Mouse (Mus musculus) left cerebral cortex, adult 8-10 months (tissue): ENCODE results near the gene Rilpl1. TPM values are rescaled to one million over a fixed set of nuclear protein-coding genes. Genes with fewer than 3 reads are reported as not detected.

ENCODE experiments used
- DNase-seq, 2 experiments: peaks; one replicate each; pipeline ENCODE4 v3.0.0; 2022; ENCODE audit warnings: low spot score in 2 of 2
- total RNA-seq, 4 experiments: library from RNA; stranded (reverse); gene quantifications; 2 replicates each; pipeline ENCODE4 v1.2.4; 2022

The Rilpl1 gene
- total RNA-seq, 4 experiments from 2014 or later: 51.6 to 69.0 (median 61.8) TPM

DNA sequence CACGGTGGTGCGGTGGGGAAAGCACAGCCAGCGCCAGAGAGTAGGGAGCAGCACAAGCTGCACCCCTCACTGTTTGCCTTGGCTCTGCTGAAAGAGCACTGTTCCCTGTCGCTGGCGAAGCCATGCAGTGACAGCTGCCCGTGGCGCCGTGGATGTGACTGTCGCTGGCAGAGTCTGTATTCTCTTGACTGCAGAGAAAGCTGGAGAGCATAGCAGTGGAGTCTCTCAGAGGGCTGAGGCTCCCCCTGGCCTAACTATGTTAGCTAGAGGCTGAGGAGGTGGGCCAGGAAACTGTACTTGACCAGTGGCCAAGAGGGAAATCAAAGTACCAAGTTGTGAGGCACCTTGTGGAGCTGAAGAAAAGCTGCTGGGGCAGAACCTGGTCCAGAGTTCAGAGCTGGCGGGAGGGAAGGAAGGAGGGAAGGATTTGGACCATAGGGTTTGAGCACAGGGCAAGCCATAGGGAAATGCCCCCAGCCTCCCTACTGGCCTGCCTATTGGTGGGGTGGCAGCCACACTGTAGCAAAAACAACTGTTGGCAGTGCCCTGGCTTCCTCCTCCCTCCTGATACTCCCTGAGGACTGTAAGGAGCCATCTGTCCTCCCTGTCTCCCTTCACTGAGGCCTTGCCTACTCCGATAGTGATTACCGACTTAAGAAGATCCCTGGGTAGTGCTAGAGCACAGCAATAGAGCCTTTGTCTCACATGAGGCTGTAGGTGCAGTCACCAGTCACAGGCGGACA lies 77.7 kb downstream of the Rilpl1 start:
- DNase-seq: no peak

DNA sequence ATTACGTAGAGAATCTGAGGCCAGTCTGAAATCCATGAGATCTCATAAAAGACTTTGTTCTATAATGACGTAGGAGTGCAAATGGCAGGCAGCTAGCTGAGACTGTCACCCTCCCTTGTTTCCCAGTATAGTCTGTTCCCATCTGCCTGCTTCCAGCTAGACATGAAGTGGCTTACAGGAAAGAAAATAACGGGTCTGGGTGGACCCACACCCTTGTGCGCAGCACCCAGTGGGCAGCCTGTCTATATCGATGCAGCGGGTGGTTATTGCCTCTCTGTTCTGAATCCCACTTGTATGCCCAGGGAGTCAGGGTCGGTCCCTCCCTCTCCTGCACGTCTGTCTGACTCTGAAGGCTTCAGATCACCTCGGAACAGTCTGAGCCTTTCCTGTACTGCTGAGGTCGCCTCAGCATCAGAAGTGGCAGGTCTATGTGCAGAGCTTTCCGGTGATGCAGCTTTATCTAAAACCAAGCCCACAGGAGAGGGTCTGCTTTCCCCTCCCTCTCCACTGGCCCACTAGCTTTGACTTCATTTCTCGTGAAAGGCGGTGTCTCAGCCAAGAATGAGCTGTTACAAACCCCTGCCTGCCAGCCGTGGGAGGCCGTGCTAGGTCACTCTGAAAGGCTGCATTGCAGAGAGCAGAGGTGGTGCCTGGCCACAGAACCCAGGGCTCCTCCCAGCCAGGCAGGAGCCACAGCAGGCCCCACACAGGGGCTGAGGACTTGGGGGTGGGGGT lies 78.5 kb downstream of the Rilpl1 start:
- no peak for DNase-seq

DNA sequence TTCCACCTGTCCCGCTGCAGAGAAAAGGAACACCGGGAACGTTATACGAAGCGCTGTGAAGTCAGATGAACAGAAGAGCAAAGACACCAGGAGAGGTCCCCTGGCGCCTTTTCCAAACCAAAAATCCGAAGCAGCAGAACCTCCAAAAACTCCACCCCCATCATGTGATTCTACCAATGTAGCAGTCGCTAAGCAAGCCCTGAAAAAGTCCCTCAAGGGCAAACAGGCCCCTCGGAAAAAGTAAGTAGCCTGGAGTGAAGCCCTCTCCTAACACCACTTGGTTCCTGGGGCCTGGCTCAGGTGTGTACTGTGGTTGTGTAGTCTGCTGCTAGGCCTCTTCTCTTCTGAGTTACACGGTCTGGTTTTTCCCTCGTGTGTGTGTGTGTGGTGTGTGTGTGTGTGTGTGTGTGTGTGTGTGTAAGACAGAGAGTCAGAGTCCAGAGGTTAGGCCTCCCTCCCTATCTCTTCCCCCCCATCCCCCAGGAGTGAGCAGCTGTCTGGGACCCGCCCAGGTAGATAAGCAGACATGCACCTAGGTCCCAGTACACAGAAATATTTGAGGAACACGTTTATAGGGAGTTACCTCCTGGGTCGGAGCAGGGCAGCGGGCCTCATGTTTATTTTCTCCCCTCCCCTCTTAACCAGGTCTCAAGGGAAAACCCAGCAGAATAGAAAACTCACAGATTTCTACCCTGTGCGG lies 80.4 kb downstream of the Rilpl1 start:
- no peak for DNase-seq

DNA sequence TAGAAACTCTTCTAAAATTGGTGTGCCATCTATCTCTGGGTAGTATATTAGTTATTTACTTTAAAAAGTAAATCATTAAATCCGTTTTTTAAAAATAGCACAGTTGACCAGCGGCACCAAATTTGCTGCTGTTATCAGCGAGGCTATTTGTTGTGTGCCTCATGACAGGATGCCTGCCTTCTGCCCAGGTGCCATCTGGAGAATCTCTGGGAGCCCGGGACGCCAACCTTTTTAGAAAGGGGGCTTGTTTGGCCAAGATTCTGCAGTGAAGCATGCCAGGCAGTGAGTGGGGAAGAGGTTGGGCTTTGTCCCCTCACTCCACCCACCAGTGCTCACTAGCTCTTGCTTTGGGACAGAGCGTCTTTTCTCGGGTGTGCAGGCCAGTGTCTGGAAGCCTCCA lies 81.1 kb downstream of the Rilpl1 start:
- no peak for DNase-seq

DNA sequence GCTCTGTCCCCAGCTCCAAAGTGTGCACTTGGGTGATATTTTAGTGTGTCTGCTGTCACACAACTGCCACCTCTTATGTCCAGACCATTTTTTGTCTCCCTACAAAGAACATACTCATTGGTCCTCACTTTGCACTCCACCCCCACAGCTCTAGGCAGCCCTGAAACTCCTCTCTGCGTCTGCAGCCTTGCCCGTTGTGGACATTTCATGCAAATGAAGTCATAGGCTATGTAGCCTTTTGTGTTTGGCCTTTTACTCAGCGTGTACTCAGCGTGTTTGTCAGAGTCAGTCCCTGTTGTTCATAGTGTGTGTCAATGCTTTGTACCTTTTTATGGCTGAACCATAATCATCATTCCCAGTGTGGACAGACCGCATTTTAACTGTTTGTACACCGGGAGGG lies 81.7 kb downstream of the Rilpl1 start:
- DNase-seq: no peak

DNA sequence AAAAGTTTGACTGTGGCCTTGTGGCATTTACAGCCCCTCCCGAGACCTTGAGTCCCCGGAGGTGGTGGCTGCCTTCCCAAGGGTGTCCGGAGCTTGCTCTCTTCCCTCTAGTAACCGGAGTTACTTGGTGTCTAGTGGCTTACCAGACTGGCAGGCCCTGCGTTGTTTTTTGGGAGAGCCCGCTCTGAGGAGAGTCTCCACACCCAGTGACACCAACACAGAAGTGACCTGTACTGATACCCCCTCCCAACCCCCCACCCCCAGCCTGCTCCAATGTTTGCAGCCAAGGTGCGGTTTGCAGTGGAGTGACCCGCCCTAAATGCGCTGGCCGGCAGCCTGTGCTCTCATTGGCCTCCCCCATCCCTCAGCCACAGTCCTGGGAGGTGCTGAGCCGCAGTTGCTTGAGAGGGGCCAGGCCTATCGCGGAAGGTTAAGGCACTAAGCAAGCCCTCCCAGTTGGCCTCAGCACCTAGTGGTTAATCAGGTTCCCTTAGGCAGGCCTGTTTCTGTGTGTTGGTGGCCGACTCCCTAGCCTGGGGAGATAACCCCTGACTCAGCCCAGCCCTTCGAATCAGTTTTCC lies 84.8 kb downstream of the Rilpl1 start:
- DNase-seq: no peak

DNA sequence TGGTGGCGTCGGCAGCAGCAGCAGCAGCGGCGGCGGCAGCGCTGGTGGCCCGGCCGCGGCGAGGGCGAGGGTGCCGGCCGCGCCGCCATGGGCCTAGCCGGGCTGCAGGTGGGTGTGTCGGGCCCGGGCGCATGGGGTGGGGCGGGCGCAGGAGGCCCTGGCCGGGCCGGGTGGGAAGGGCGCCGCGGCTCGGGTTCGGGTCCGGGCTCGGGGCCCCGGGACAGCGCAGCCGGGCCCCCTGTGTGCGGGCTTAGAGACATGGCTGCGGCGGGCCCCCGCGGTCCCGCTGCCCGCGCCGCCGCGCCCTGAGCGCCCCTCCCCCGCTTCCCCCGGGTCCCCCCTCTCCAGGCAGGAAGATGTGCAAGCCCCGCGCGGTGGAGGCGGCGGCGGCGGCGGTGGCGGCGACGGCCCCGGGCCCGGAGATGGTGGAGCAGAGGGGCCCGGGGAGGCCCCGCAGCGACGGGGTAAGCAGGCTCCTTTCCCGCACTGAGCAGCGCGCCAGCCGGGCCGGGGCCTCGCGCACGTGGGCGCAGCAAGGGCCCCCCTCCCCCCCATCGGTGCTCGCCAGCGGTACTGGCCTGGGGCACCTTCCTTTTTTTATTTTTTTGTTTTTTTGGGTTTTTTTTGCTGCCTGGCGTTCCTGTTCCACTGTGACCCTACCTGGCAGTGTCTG lies 85.4 kb downstream of the Rilpl1 start:
- no peak for DNase-seq

DNA sequence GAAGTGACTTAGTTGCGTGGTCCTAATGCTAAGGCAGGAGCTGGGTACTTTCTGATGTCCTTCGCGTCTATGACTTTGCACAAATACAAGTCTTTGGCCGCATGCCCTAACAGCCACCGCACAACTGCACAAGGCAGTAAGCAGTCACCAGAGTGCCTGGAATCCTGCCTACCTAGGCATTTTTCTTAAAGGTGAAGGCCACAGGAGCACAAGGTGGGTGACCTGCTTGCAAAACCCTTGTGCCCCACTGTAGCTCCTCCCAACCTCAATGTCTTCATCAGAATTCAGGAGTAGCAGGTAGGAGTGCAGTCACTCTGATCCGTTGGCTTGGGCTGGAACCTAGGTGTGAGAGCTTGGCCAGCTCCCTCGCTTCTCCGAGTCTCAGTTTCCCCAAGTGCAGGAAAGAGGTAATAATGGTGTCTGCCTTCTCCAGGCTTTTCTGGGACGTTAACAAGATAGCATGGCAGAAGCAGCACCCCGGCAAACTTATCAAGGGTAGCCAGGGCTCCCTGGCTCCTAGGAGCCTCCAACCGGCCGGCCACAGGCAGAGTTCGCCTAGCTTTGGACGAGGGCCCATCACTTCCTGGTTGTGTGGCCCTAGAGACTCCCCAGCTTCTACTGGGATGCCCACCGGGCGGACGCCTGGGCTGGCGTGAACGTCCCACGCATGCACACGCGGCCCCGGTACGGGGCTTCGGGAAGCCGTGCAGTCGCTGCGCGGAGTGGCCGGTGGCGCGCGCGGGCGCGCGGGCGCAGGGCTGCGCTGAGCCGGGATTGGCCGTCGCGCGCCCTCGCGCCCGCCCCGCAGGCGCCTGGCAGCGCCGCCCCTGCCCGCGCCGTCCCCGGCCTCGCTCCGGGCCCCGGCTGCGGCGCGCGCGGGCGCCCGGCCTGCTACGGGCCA lies 86.3 kb downstream of the Rilpl1 start:
- no peak for DNase-seq

DNA sequence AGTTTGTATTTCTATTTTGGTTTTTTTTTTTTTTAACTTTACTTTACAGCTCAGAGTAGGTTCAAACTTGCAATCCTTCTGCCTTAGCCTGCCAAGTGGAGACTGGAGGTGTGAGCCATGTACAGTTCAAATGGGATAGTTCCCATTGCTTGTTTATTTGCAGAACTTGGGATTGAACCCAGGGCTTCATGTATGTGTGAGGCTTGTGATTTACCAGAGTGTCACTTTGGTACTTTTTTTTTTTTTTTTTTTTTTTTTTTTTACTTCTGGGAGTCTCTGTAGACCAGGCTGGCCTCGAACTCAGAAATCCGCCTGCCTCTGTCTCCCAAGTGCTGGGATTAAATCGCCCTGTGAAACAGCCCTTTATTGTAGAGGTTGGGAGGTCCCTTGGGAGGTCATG lies 87.0 kb downstream of the Rilpl1 start:
- DNase-seq: no peak

Other genes starting within 250 kb of the Rilpl1 start
- 10 to 100 TPM; 23.8 to 29.4 (median 27.1) TPM for gene Mphosph9, start 203.4 kb downstream of the Rilpl1 start, total RNA-seq
- 10 to 100 TPM in 3 of 4 experiments, 1 to 10 TPM in 1; 9.1 to 14.1 (median 12.8) TPM for gene 2810006K23Rik, start 203.3 kb downstream of the Rilpl1 start, total RNA-seq
- gene Cdk2ap1, start 168.3 kb downstream of the Rilpl1 start, total RNA-seq: 100 to 1,000 TPM; 126 to 160 (median 136) TPM
- 100 to 1,000 TPM; 137 to 172 (median 153) TPM for gene Sbno1, start 105.4 kb downstream of the Rilpl1 start, total RNA-seq
- gene Kmt5a, start 91.5 kb downstream of the Rilpl1 start, total RNA-seq: 10 to 100 TPM; 46.3 to 56.1 (median 53.9) TPM
- gene Rilpl2, start 53.0 kb downstream of the Rilpl1 start, total RNA-seq: 10 to 100 TPM; 13.3 to 18.3 (median 15.8) TPM
- 10 to 100 TPM; 19.0 to 29.8 (median 23.9) TPM for gene Snrnp35, start 48.3 kb downstream of the Rilpl1 start, total RNA-seq
- 100 to 1,000 TPM; 104 to 114 (median 110) TPM for gene Tmed2, start 9.3 kb upstream of the Rilpl1 start, total RNA-seq
- 10 to 100 TPM; 24.9 to 28.0 (median 27.0) TPM for gene Ddx55, start 21.5 kb upstream of the Rilpl1 start, total RNA-seq
- gene Eif2b1, start 47.7 kb upstream of the Rilpl1 start, total RNA-seq: 10 to 100 TPM; 30.2 to 38.8 (median 32.8) TPM
- 10 to 100 TPM; 24.3 to 27.5 (median 25.7) TPM for gene Gtf2h3, start 47.7 kb upstream of the Rilpl1 start, total RNA-seq
- gene Atp6v0a2, start 97.2 kb upstream of the Rilpl1 start, total RNA-seq: 10 to 100 TPM; 55.7 to 63.9 (median 61.6) TPM
- gene Dnah10, start 193.7 kb upstream of the Rilpl1 start, total RNA-seq: under 1 TPM; 0.59 to 0.72 (median 0.67) TPM